Mouse (Mus musculus): Measurements from ENCODE around the gene Lrmda.

DNA sequence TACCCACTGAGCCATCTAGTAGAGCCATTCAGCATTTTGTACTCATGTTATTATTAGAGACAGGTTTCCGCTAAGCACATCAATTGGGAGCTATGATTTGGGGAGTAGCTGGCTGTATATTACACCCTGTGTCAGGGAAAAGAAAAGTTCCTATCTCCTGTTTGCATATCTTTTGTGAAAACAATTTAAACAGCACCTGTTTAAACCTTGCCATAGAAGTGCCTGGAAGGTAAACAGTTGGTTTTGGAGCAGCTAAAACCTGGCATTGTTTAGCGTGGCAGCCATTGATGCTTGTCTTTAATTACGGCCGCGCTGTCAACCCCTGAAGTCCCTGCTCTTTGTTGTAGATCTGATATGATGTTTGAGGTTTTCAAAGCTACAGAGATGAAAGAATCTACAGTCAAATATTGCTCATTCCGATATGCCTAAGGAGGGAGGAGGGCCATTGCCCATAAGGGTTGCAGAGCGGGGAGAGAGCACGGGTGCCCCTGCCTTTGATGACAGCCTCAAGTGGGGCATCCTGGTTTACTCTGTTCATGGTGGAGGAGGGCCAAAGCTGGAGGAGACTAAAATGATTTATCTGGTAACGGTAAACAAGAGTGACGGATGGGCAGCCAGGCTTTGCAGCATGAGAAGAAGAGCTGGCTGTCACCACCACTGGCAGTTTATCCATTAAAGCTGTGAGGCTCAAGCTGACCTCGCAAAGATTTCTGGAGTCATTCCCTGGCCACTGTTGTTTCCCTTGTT is 306.9 kb downstream of the Lrmda start:
- TF ChIP-seq CTCF (IDR thresholded peaks at IDR 0.05; ENCODE audit: borderline replicate concordance, control insufficient read depth, extremely low read depth, insufficient read depth, low read length, poor library complexity): no peak
- no peak for TF ChIP-seq POLR2A (IDR thresholded peaks at IDR 0.05; ENCODE audit: control insufficient read depth, extremely low read depth, insufficient read depth, low read length, poor library complexity)
